Mouse (Mus musculus): ENCODE results near the gene Ift22.
A peak's percentile ranks its signal among the peaks of the same experiment; 100 is the strongest.
"Not testable (repeated sequence)": the region's sequence is repeated elsewhere in the genome, so short reads cannot be mapped to it uniquely, and the experiment has no call there.

Ift22 gene

GRCm38 (mm10) chr5:136949551-136950336, 41.8 kb downstream of the Ift22 start:
- not testable (repeated sequence) for DNase-seq (ENCODE audit: low read depth, low spot score)

GRCm38 (mm10) chr5:136950521-136950920, 42.6 kb downstream of the Ift22 start:
- DNase-seq (ENCODE audit: low read depth, low spot score): no peak

GRCm38 (mm10) chr5:136952153-136952552, 44.2 kb downstream of the Ift22 start:
- no peak for DNase-seq (ENCODE audit: low read depth, low spot score)

- DNase-seq (ENCODE audit: low read depth, low spot score): peak; percentile 89
Observed at GRCm38 (mm10) chr5:136953015-136953414, 45.1 kb downstream of the Ift22 start, which contains the start of gene Fis1. Gene Fis1, plus strand, starts transcription at chr5:136953275.

- DNase-seq (ENCODE audit: low read depth, low spot score): no peak
Observed at GRCm38 (mm10) chr5:136953440-136953951, 45.5 kb downstream of the Ift22 start.

- DNase-seq (ENCODE audit: low read depth, low spot score): no peak
Observed at GRCm38 (mm10) chr5:136955622-136956021, 47.7 kb downstream of the Ift22 start.

- DNase-seq (ENCODE audit: low read depth, low spot score): no peak
Observed at GRCm38 (mm10) chr5:136957250-136957649, 49.3 kb downstream of the Ift22 start.

GRCm38 (mm10) chr5:136958991-136959605, 51.1 kb downstream of the Ift22 start:
- no peak for DNase-seq (ENCODE audit: low read depth, low spot score)

GRCm38 (mm10) chr5:136960053-136960452, 52.1 kb downstream of the Ift22 start:
- no peak for DNase-seq (ENCODE audit: low read depth, low spot score)

GRCm38 (mm10) chr5:136961334-136961982, 53.5 kb downstream of the Ift22 start:
- no peak for DNase-seq (ENCODE audit: low read depth, low spot score)

- peak; percentile 84 for DNase-seq (ENCODE audit: low read depth, low spot score)
Observed at GRCm38 (mm10) chr5:136961983-136962461, 54.1 kb downstream of the Ift22 start.

- peak; percentile 77 for DNase-seq (ENCODE audit: low read depth, low spot score)
Observed at GRCm38 (mm10) chr5:136962501-136962900, 54.6 kb downstream of the Ift22 start.

GRCm38 (mm10) chr5:136962966-136963540, 55.1 kb downstream of the Ift22 start:
- no peak for DNase-seq (ENCODE audit: low read depth, low spot score)
